Mouse (Mus musculus) erythroblast, embryonic 14.5 days (primary cell): ENCODE measurements around the gene Intu. TPM values are rescaled to one million over a fixed set of nuclear protein-coding genes. Genes with fewer than 3 reads are reported as not detected.
A peak's percentile ranks its signal among the peaks of the same experiment; 100 is the strongest.

Experiments used
- H3K27me3 ChIP-seq: 2 replicates; pipeline ENCODE4 v1.6.1; 2012; ENCODE audit warnings: inconsistent platforms; ENCODE audit not compliant: control insufficient read depth
- H3K36me3 ChIP-seq: 2 replicates; pipeline ENCODE4 v1.6.1; 2012; ENCODE audit warnings: mild to moderate bottlenecking, inconsistent platforms; ENCODE audit not compliant: control insufficient read depth
- H3K4me1 ChIP-seq: 2 replicates; pipeline ENCODE4 v1.6.1; 2012; ENCODE audit warnings: inconsistent platforms; ENCODE audit not compliant: control insufficient read depth
- H3K4me3 ChIP-seq: replicated peaks from 2 replicates; pipeline ENCODE3; 2012; ENCODE audit warnings: moderate library complexity, mild to moderate bottlenecking, inconsistent platforms
- H3K9me3 ChIP-seq: 2 replicates; pipeline ENCODE4 v1.6.1; 2012; ENCODE audit warnings: low read length, inconsistent platforms, mixed read lengths; ENCODE audit not compliant: control insufficient read depth
- GATA1 ChIP-seq: IDR thresholded peaks from 2 replicates; pipeline ENCODE4 v1.6.1; 2012; ENCODE audit warnings: low read length, inconsistent platforms, mixed read lengths
- TAL1 ChIP-seq: IDR thresholded peaks from 3 replicates; pipeline ENCODE4 v1.6.1; 2012; ENCODE audit warnings: low read length, inconsistent platforms, mixed read lengths
- polyA plus RNA-seq: library from polyadenylated mRNA; stranded (reverse); fragments of >175 nt; gene quantifications from 2 replicates; pipeline ENCODE4 v1.2.3, GENCODE M21; 2012

Intu gene
- polyA plus RNA-seq, 1 experiment, result 0.04 TPM

DNA sequence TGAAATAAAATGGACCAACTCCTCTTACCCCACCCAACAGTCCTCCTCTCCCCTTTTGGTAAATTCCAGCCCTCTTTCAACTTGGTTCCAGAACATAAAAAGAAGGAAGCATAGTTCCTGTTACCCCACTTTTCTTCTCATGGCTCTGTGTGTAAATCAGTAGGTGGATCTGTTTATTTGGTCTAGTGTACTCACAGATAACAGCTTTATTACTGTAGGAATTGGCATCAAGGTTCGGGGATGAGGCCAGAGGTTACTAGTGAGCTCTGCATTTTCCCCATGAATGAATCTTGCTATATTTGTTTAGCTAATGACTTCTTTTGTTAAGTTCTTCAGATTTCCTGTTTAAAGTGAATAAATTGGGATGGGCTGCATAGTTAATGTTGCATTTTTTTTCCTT lies 185.0 kb downstream of the Intu start:
- no peaks in the 10 kb centered on the region for H3K9me3 ChIP-seq
- H3K4me1 ChIP-seq, result no peaks in the 10 kb centered on the region
- no peak for TF ChIP-seq TAL1
- TF ChIP-seq GATA1, result no peak
- H3K4me3 ChIP-seq, result no peak overlapping the region
- no peaks in the 10 kb centered on the region for H3K27me3 ChIP-seq
- H3K36me3 ChIP-seq, result no peaks in the 10 kb centered on the region

DNA sequence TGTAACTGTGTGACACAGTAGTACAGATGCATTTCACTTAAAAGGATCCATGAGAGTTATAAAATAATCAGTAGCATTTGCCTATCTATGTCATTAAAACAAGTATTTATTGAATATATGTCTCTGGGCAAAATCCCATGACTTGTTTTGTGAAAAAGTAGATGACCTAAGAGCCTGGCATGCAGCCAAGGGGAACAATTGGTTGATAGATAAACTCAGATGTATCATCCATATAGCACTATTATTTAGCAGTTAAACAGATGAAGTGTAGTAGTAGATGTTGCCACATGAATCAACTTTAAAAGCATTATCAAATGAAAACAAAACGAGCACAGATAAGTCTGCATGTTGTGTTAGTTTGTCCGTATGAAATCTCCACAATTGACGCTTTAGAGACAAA lies 187.9 kb downstream of the Intu start:
- Histone ChIP-seq H3K4me1 (no peaks in the 10 kb centered on the region), H3K36me3 (no peaks in the 10 kb centered on the region), H3K9me3 (no peaks in the 10 kb centered on the region), H3K27me3 (no peaks in the 10 kb centered on the region), H3K4me3 (no peak overlapping the region)
- TF ChIP-seq TAL1 (no peak), GATA1 (no peak)

DNA sequence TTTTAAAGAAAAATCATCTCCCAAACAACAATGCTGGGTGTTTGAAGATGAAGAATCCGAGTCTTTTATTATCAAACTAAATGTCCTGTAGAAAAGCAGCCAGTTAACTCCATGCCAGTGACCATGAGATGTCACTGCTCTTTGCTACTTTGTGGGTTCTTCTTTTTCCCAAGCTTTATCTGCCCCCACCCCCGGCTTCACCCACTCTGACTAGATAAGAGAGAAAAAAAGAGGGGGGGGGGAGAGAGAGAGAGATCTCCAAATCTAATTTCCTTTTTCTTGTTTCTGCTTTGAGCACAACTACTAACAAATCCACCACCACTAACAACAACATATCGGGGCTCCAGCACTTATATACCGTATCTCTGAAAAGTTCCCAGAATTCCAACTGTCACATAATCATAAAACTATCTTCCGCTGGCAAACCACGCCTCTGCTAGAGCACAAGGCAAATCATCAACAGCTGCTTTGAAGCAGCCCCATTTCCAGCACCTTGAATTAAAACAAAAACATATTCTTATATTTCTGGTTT lies 207.4 kb downstream of the Intu start:
- TF ChIP-seq TAL1, result no peak
- TF ChIP-seq GATA1, result no peak
- no peaks in the 10 kb centered on the region for H3K36me3 ChIP-seq
- peaks cover 10% of the 10 kb centered on the region for H3K4me1 ChIP-seq
- peaks cover under 1% of the 10 kb centered on the region; the same call in 1 of the 2 replicates for H3K27me3 ChIP-seq
- no peak overlapping the region for H3K4me3 ChIP-seq
- H3K9me3 ChIP-seq, result no peaks in the 10 kb centered on the region

DNA sequence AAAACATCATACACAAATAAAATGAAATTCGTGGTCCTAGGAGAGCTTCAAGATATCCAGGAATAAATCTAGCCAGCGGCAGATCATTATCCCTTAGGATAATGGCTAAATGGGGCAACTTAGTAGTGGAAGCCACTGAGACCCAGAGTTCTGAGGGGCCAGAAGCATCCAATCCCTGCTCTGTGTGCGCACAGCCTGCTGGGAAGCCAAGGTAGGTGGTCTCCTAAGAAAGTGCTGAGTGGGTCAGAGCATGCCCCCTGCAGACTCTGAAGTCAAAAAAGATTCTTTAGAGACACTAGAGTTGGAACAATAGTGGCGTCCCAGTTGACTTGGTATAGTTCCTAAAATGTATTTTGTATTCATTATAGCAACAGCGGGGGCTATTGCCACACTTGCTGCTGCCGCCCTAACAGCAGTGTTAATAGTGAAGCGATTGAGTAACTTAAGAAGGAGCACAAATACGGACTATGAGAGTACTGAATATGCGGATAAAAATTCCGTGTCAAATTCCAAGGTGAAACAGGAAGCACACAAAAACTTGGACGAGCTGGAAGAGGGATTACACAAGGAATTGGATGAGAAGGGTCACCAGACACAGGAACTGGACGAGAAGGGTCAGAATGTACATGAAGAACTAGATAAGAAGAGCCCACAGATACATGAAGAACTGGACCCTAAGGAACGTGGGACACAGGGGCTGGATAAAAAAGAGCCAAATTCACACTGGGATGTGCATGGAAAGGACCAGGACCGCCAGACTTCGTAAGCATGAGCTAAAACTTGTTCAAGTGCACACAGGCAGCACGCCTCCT lies 213.1 kb downstream of the Intu start, which contains the start of gene Hspa4l:
Gene Hspa4l, plus strand, starts transcription at position 472 of the 812 bp plus-strand sequence.
- Histone ChIP-seq H3K4me1 (peaks cover 28% of the 10 kb centered on the region), H3K27me3 (peaks cover 6% of the 10 kb centered on the region), H3K4me3 (peak within 1 kb of the TSS; percentile 90), H3K36me3 (peaks cover 2% of the 10 kb centered on the region; the same call in 1 of the 2 replicates), H3K9me3 (no peaks in the 10 kb centered on the region)
- TF ChIP-seq TAL1 (no peak), GATA1 (no peak)

DNA sequence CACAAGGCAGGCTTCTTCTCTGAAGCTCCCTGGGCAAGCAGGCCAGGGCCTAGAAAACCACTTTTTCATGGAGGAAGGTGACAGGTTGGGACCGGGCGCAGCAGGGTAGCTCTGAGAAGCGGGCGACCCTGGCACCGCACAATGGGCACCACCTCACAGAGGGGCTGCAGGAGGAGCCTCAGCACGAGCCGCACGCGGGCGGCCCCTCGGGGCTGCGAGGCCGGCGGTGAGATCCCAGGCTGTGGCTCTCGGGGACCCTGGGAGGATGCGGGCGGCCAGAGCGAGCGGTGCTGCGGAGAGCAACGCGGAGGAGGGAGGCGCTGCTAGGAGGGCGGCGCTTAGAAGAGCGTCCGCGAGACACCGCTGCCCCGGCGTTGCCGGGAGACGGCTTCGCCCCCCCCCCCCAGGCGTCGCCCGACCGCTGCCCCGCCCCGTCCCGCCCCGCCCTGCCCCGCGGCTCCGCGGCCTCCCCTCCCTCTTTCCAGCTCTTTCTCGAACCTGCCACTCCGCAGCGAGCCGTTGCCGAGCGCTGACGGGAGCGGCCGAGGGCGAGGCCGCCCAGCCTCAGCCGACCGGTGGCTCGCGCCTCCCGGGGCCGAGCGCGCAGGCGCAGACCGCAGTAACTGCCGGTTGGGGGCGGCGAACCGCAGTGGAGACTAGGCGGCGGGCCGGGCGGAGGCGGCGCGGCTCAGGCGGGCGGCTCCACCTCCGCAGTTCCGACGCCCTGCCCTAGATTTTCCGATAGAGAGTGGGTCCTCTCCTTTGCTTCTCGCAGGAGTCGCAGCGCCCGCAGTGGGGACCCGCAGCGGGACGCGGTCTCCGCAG lies 214.0 kb downstream of the Intu start:
- Histone ChIP-seq H3K36me3 (peaks cover 3% of the 10 kb centered on the region), H3K4me3 (peak overlapping the region; percentile 90), H3K4me1 (peaks cover 28% of the 10 kb centered on the region), H3K27me3 (peaks cover 6% of the 10 kb centered on the region), H3K9me3 (no peaks in the 10 kb centered on the region)
- no peak for TF ChIP-seq TAL1
- peak; percentile 32; the same call in 1 of the 2 replicates for TF ChIP-seq GATA1

DNA sequence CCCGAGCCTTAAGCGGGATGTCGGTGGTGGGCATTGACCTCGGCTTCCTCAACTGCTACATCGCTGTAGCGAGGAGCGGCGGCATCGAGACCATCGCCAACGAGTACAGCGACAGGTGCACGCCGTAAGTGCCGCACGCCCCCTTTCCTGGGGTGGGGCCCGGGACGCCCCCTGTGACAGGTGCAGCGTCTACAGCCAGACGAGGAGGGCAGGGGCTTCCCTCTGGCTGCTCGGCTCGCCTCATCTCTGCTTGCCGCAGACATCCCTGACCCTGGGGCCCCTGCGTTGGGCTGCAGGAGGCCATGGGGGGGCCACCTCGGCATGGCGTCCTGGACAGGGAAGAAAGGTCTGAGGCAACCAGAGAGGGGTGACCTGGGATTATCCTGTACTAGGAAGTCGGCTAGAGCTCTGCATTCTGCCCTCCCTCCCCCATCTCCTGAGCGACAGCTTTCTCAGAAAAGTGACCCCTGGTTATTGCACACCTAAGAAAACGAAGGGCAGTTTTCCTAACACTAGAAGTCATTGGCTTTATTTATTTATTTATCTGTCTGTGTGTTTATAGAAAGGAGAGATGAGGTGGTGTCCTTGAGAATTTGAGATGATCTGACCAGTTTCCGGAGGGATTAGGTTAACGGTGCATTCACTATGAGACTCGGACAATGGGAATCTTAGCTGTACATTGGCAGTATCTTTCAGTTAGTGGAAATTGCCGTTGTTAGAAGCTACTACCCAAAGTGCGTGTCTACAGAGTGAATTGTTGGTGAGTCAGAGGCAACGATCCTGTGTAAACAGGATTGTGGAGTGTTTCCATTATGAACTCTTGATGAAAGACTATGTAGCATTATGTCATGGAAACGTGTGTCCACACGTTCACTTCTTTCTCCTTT lies 214.8 kb downstream of the Intu start:
- TF ChIP-seq TAL1 (no peak), GATA1 (no peak)
- Histone ChIP-seq H3K36me3 (peaks cover 8% of the 10 kb centered on the region), H3K4me3 (peak overlapping the region; percentile 90), H3K4me1 (peaks cover 28% of the 10 kb centered on the region), H3K9me3 (no peaks in the 10 kb centered on the region), H3K27me3 (peaks cover 6% of the 10 kb centered on the region)

Other genes starting within 250 kb of the Intu start
- gene Slc25a31, start 177.6 kb downstream of the Intu start, polyA plus RNA-seq, result not detected in 2 replicates
- gene Hspa4l, start 213.2 kb downstream of the Intu start, polyA plus RNA-seq, result 0.32 and 0.66 TPM in 2 replicates